Mouse (Mus musculus) T-helper 2 cell (primary cell): ENCODE results near the gene Rbak.
"Not testable (repeated sequence)": the region's sequence is repeated elsewhere in the genome, so short reads cannot be mapped to it uniquely, and the experiment has no call there.

Experiments
- in situ Hi-C: fragments of 300-600 bp; cut with MboI, MseI; formaldehyde crosslinking; loops from one replicate; pipeline ENCODE4 v1.15.1; 2025; ENCODE audit warnings: high pct_unique_total_duplicates

Rbak gene

GRCm38 (mm10) chr5:143135042-143135441, 45.5 kb downstream of the Rbak start:
- in situ Hi-C loops, result no loop called here

- in situ Hi-C loops, result not testable (repeated sequence)
Observed at GRCm38 (mm10) chr5:143134216-143135010, 46.2 kb downstream of the Rbak start.

- in situ Hi-C loops, result no loop called here
Observed at GRCm38 (mm10) chr5:143132935-143133514, 47.5 kb downstream of the Rbak start.

GRCm38 (mm10) chr5:143130342-143130741, 50.2 kb downstream of the Rbak start:
- in situ Hi-C loops, result no loop called here

GRCm38 (mm10) chr5:143129101-143129500, 51.5 kb downstream of the Rbak start:
- in situ Hi-C loops, result no loop called here

GRCm38 (mm10) chr5:143127837-143128236, 52.7 kb downstream of the Rbak start:
- in situ Hi-C loops, result no loop called here

- in situ Hi-C loops, result no loop called here
Observed at GRCm38 (mm10) chr5:143126908-143127307, 53.7 kb downstream of the Rbak start.

- in situ Hi-C loops, result no loop called here
Observed at GRCm38 (mm10) chr5:143126089-143126488, 54.5 kb downstream of the Rbak start.

- in situ Hi-C loops, result no loop called here
Observed at GRCm38 (mm10) chr5:143125601-143126000, 55.0 kb downstream of the Rbak start.

GRCm38 (mm10) chr5:143124805-143125378, 55.7 kb downstream of the Rbak start:
- in situ Hi-C loops, result no loop called here

- in situ Hi-C loops, result no loop called here
Observed at GRCm38 (mm10) chr5:143122673-143123072, 57.9 kb downstream of the Rbak start.
